Mouse (Mus musculus) adrenal gland, postnatal 25 days (tissue): ENCODE data around the gene Htra3. TPM values are rescaled to one million over a fixed set of nuclear protein-coding genes. Genes with fewer than 3 reads are reported as not detected.

ENCODE experiments used
- DNase-seq: peaks from one replicate; pipeline ENCODE4 v3.0.0; 2021; ENCODE audit warnings: mixed read lengths
- total RNA-seq: library from RNA; stranded (reverse); gene quantifications from 2 replicates; pipeline ENCODE4 v1.2.3, GENCODE M21; 2021

Htra3 gene
- total RNA-seq, 1 experiment from 2014 or later = 44.3 TPM

- DNase-seq = peak; percentile 38
Measured at GRCm38 (mm10) chr5:35653743-35654395, 25.7 kb downstream of the Htra3 start.

GRCm38 (mm10) chr5:35652872-35653271 is 26.7 kb downstream of the Htra3 start:
- no peak for DNase-seq

GRCm38 (mm10) chr5:35652319-35652718 is 27.3 kb downstream of the Htra3 start:
- no peak for DNase-seq

- no peak for DNase-seq
Measured at GRCm38 (mm10) chr5:35648230-35648629, 31.4 kb downstream of the Htra3 start.

GRCm38 (mm10) chr5:35647562-35647961 is 32.0 kb downstream of the Htra3 start:
- no peak for DNase-seq

GRCm38 (mm10) chr5:35646927-35647326 is 32.7 kb downstream of the Htra3 start:
- DNase-seq = no peak

- no peak for DNase-seq
Measured at GRCm38 (mm10) chr5:35645938-35646493, 33.6 kb downstream of the Htra3 start.

GRCm38 (mm10) chr5:35644082-35644481 is 35.5 kb downstream of the Htra3 start:
- no peak for DNase-seq

- DNase-seq = no peak
Measured at GRCm38 (mm10) chr5:35643401-35644048, 36.1 kb downstream of the Htra3 start.

GRCm38 (mm10) chr5:35641961-35642584 is 37.5 kb downstream of the Htra3 start:
- DNase-seq = no peak

- peak; percentile 63 for DNase-seq
Measured at GRCm38 (mm10) chr5:35636016-35636415, 43.6 kb downstream of the Htra3 start.

GRCm38 (mm10) chr5:35632841-35633240 is 46.7 kb downstream of the Htra3 start:
- peak; percentile 29 for DNase-seq

- no peak for DNase-seq
Measured at GRCm38 (mm10) chr5:35631755-35632154, 47.8 kb downstream of the Htra3 start.

GRCm38 (mm10) chr5:35631224-35631623 is 48.4 kb downstream of the Htra3 start:
- no peak for DNase-seq

- DNase-seq = no peak
Measured at GRCm38 (mm10) chr5:35630706-35631105, 48.9 kb downstream of the Htra3 start.

- no peak for DNase-seq
Measured at GRCm38 (mm10) chr5:35629333-35629732, 50.2 kb downstream of the Htra3 start.

GRCm38 (mm10) chr5:35628685-35629084 is 50.9 kb downstream of the Htra3 start:
- no peak for DNase-seq

- no peak for DNase-seq
Measured at GRCm38 (mm10) chr5:35627307-35627840, 52.2 kb downstream of the Htra3 start.

- DNase-seq = no peak
Measured at GRCm38 (mm10) chr5:35626408-35626807, 53.2 kb downstream of the Htra3 start.

- peak; percentile 27 for DNase-seq
Measured at GRCm38 (mm10) chr5:35624751-35625239, 54.8 kb downstream of the Htra3 start.

- DNase-seq = no peak
Measured at GRCm38 (mm10) chr5:35623831-35624230, 55.8 kb downstream of the Htra3 start.

GRCm38 (mm10) chr5:35621114-35621513 is 58.5 kb downstream of the Htra3 start:
- no peak for DNase-seq

GRCm38 (mm10) chr5:35616943-35617342 is 62.6 kb downstream of the Htra3 start:
- DNase-seq = no peak
